Mouse (Mus musculus): ENCODE data around the gene Stoml1.
A peak's percentile ranks its signal among the peaks of the same experiment; 100 is the strongest.

Gene Stoml1

GRCm38 (mm10) chr9:58253033-58253804 is at the start of gene Stoml1:
Gene Stoml1, plus strand, starts transcription at chr9:58253164.
- DNase-seq (ENCODE audit: low read depth, low spot score) = peak; percentile 93

DNA sequence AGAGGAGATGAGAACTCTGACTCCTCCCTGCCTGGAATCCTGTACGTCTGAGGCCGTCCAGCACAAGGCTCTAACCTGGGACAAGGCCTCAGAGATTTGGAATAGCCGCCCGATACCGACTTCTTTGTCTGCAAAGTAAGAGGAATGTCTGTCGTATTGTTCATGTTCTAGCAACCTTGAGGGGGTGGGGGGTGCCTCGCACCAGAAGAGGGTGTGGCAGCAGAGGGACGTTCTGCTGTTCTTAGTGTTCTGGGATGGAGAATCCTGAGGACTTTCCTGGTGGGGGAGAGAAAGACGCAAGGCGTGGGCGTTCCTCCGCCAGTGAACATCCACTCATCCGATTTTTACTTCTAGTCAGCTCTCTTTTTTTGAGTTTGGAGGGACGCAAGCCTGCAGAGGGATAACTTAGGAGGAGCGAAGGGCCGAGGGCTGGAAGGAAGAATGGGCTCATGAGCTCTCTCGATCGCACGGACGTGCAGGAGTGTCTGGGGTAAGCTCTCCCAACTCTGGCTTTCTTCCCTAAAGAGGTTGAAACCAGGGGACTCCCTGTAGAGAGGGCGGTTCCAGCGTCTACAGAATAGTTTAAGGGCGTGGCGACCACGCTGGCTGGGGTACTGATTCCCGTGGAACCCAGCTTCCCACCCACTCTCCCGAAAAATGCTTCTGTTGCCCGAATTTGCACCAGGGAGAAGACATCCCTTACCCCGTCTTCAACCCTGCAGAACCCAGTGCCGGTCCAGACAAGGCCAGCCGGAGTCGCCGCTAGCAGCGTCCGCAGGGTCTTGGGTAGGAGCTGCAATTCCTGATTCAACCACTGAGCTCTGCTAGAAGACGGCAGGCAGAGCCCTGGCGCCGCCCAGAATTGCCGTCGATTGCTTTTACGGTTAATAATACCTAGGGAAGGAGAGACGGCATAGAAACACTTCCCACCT is 49.2 kb upstream of the Stoml1 start, which contains the start of the genes Islr and Islr2:
Islr (minus strand) TSS at position 791 of the 932 bp plus-strand sequence.
Islr2 (minus strand) TSS at position 804 of the 932 bp plus-strand sequence.
- peak; percentile 85 for DNase-seq (ENCODE audit: low read depth, low spot score)

DNA sequence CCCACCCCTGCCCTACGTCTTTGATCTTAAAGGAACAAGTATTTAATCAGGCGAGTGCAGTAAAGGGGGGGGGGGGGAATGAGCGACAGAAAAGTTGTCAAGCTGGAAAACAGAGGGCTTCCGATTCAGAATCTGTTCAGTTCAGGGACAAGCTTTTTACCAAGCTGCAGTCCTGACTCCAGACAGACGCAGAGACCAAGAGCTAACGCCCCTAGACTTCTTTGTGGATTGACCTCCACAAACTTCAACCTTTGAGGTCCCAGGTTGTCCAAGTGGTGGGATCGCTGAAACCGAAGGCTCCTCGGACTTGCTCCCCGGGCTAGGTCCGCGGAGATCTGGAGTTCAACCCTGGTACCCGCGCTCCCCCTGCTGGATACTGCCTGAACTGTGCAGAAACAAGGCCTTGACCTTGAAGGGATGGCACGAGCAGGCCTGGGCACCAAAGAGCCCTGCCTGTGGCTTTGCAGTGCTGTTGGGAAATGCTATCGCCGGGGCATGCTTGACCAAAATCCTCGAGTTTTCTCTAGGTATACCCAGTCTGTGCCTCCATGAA is 48.4 kb upstream of the Stoml1 start:
- peak; percentile 91 for DNase-seq (ENCODE audit: low read depth, low spot score)

GRCm38 (mm10) chr9:58206013-58206412 is 47.0 kb upstream of the Stoml1 start:
- no peak for DNase-seq (ENCODE audit: low read depth, low spot score)

DNA sequence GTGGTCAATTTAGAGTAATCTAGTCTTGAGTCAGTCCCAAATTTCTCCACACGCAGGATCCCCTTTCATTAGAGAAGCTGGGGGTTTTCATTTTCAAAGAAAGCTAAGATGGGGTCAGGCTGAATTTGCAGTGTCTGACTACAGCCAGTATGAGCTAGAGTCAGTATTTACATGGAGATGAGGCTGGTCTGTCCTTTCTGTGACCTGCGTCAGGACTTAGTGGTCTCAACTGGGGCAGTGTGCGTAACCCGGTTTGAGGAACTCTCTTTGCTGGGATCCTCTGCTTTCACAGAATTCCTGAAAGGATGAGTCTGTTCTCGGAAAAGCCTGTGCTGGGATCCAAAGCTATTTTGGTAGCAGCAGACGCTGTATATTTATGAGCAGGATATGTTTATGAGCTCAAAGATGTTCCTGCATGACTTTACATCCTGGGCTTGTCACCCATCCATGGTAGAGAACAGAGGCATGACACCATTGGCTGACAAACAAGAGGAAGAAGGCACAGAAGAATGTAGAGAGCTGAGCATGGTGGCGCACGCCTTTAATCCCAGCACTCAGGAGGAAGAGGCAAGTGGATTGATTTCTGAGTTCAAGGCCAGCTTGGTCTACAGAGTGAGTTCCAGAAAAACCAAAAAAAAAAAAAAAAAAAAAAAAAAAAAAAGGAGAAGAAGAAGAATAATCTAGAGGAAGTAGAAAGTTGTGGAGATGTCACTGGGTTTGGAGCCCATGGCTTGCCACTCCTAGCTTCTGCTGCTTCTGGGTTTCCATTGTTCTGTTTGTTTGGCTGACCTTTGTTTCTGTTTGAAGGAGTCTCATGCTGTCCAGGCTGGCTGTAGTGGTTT is 43.3 kb upstream of the Stoml1 start:
- DNase-seq (ENCODE audit: low read depth, low spot score) = no peak

GRCm38 (mm10) chr9:58210304-58210627 is 42.7 kb upstream of the Stoml1 start:
- no peak for DNase-seq (ENCODE audit: low read depth, low spot score)

GRCm38 (mm10) chr9:58213377-58213776 is 39.6 kb upstream of the Stoml1 start:
- no peak for DNase-seq (ENCODE audit: low read depth, low spot score)

- DNase-seq (ENCODE audit: low read depth, low spot score) = no peak
Observed at GRCm38 (mm10) chr9:58213865-58214264, 39.1 kb upstream of the Stoml1 start.

DNA sequence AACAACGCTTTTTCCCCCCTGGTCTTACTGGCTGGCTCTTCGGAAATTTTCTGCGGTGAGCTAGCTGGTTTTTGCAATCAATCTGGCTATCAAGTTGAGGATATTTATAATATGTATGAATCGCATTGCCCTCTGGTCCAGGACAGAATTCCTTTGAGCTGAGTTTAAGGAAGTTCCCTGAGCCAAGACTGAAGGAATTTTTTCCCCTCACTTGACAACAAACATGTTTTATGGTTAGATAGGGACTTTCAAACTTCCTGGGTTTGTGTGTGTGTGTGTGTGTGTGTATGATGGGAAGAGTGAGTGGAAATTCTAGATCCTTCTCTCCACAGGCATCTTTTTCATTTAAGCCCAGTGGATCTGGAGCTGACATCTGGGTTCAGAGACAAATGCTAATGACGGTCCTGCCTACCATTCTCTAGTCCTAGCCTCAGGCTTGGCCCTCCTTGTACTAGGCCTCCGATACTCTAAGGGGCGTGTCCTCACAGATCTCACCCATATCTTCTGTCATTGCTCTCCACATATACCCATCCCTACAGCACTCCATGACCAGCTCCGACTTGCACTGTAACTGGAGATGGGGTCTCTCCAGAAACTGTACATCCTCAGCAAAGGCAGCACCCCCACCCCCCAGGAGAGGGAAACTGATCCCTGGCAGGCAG is 38.3 kb upstream of the Stoml1 start:
- no peak for DNase-seq (ENCODE audit: low read depth, low spot score)

- DNase-seq (ENCODE audit: low read depth, low spot score) = peak; percentile 53
Observed at GRCm38 (mm10) chr9:58216402-58216801, 36.6 kb upstream of the Stoml1 start.

DNA sequence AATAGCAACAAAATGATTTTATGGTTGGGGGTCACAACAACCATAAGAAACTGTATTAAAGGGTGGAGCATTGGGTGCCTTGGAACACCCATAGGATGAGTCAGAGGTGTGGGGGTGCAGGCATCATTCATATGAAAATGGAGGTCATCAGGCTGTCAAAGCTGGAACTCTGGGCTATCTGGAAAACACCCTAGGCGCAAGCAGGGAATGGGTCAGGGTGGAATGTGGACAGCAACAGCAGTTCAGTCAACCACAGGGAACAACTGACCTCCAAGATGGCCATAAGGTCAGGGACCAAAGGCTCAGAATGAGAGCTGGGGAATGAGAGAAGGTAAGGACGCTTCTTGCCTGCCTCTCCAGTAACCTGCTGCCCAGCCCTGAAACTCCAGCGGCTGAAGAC is 34.4 kb upstream of the Stoml1 start:
- no peak for DNase-seq (ENCODE audit: low read depth, low spot score)

DNA sequence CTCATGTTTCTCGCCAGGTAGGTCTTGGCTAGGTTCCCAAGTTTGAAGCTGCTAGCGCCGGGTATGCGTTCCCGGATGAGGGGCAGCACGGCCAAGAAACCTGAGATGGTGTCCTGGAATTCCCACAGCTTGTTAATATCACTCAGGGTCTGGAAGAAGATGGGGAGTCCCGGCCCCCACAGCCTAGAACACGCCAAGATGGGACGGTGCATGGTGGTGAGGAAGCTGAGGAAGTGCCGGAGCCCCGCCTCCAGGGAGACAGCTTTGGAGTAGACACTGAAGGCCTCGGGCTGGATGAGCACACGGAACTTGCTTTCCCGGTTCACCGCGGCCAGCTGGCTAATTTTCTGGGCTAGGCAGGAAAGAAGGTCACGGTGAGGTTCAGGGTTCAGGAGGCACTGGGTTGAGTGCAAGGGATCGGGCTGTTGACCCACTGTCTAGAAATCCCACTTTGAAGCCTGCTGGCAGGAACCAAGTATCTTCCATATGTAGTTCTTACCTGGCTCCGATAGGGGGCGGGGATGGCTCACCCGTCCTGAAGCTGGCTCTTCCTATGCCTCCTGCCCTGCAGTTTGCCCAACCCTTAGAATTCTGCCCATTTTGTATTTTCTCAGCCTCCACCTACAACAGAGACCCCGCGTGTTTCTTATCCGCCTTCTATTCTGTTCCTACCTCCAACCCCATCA is 32.6 kb upstream of the Stoml1 start:
- DNase-seq (ENCODE audit: low read depth, low spot score) = peak; percentile 48

DNA sequence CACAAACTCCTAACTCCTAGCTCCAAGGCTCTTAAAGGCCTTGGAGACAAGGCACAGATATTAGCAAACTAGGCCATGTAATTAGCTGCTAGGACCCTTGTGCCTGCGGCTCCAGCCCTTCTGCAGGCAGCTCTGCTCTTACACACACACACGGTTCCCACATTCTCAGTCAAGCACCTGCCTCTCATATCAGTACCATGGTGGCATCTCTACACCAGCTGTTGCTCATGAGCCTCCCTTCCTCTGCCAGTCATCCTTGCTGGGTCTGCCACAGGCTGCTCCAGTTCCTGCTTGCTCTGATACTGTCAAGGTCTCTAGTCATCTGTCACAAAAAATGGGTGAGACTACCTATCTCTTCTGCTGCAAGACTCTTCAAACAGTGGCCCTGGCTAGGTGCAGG is 28.6 kb upstream of the Stoml1 start:
- DNase-seq (ENCODE audit: low read depth, low spot score) = no peak

DNA sequence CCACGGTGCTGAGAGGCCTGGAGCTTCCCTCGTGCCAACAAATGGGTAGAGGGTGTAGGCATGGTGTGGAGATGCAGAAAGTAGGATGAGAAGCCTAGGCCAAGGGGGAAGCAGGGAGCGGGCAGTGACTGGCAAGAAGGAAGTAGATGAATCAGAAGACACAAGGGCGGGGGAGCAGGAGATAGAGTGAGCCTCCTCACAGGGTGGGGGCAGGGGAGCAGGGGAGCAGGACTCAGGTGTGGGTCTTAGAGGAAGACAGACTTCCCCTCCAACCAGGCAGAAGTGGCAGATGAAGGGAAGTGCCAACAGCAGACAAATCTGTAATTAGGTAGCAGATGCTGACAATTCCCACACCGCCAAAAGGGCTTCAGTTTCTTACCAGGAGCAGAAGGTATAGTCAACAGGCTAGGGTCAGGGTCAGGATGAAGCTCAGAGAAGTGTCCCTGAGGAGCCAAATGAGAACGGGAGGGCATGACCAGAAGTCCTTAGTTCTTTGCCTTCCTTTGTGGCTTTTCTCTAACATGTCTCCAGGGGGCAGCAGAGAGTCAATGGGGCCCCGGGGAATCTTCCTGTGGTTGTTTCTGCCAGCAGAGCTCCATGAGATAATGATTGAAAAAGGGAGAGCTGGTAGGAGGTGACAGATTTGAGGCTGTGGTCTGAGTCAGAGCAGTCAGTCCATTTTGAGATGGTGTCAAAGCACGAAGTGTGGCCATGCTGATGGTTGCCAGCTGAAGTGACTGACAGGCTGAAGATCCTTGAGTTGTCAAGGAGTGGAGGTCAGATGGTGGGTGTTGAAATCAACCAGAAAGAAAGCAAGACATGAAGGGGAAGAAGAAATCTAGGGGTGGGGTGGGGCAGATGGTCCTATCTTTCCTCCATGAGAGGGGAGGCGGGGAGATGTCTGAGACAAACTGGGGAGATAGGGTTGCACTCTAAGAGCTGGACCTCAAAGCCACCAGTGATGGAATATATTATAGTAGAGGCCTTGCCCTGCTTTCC is 26.8 kb upstream of the Stoml1 start:
- peak; percentile 52 for DNase-seq (ENCODE audit: low read depth, low spot score)

- DNase-seq (ENCODE audit: low read depth, low spot score) = no peak
Observed at GRCm38 (mm10) chr9:58228777-58229466, 24.0 kb upstream of the Stoml1 start.

- DNase-seq (ENCODE audit: low read depth, low spot score) = no peak
Observed at GRCm38 (mm10) chr9:58231746-58232145, 21.2 kb upstream of the Stoml1 start.

GRCm38 (mm10) chr9:58232374-58232773 is 20.6 kb upstream of the Stoml1 start:
- no peak for DNase-seq (ENCODE audit: low read depth, low spot score)

DNA sequence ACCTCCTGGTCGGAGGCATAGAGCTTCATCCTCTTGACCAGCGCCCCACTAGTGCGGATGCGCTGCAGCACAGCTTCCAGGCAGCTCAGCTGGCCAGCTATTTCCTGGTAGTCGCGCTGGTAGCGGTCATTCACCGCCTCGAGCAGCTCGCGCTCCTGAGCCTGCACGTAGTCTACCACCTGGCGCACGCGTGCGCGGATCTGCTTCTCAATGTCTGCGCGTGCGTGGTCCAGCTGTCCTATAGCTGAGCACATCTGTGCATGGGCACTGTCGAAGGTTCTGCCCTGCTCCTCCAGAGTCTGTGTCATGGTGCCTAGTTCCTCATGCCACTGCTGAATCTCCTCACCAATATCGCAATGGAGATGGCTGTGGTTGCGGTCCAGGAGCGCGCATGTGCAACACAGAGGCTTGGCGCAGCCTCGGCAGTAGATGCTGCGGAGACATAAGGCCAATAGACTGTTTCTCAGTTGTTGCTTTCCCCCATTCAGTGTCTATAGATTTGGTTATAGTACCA is 18.4 kb upstream of the Stoml1 start:
- DNase-seq (ENCODE audit: low read depth, low spot score) = no peak

All from mesoderm, embryonic 11.5 days (tissue).